ENCODE assay signal across 10 mouse cellular contexts in genomic region chr5:150431286-150431685, GRCm38 (mm10).
DNase-seq lines count a peak whose midpoint lies in the region; ATAC-seq lines count a peak whose summit lies in the region.
"Had no signal": no experiment of that assay in that cellular context is flagged by ENCODE, and none has a peak within 500 bp of the region (broad histone marks: within the 10 kb centered on the region; RNA-seq: fewer than 3 reads in every experiment).

No protein-coding gene starts in this region.

- H3K9ac ChIP-seq in kidney, embryonic 14.5 days (ENCODE audit: low read depth, low read length) = no peak overlapping the region

- H3K4me3 ChIP-seq in kidney, embryonic 14.5 days (ENCODE audit: low read length) = no peak overlapping the region

- intact Hi-C loops in gastrocnemius, postnatal 36 days (cut with DNase I) = no loop called here

- peaks cover 5% of the 10 kb centered on the region; the same call in 1 of the 2 replicates for H3K9me3 ChIP-seq in kidney, embryonic 14.5 days (ENCODE audit: control insufficient read depth, low read length)

- DNase-seq in CD4-positive, CD25-positive, alpha-beta regulatory T cell, adult 2 months (ENCODE audit: low read depth, low spot score) = peak; percentile 57
- peak; percentile 51 to 57 for DNase-seq in kidney, postnatal 4 days
- DNase-seq in NIH3T3 (ENCODE audit: low read depth) = peak; percentile 17
- DNase-seq in natural killer cell, adult 2 months (ENCODE audit: low spot score in 2 of 2) = peak; percentile 3 to 43
- DNase-seq in urinary bladder, postnatal 10 days (ENCODE audit: low spot score) = no peak
- DNase-seq in gastrocnemius, postnatal 36 days = no peak
- DNase-seq: gastrocnemius, postnatal 25 days had no signal

- WGBS in kidney, embryonic 14.5 days = 95% methylated on average over 7 of the region's 7 CpGs

- no peaks in the 10 kb centered on the region for H3K4me1 ChIP-seq in kidney, embryonic 14.5 days (ENCODE audit: control insufficient read depth, insufficient read depth, low read length)

- H3K27ac ChIP-seq in kidney, embryonic 14.5 days (ENCODE audit: low read depth, low read length) = no peak overlapping the region

- no peaks in the 10 kb centered on the region for H3K27me3 ChIP-seq in kidney, embryonic 14.5 days (ENCODE audit: control insufficient read depth, insufficient read depth, low read length)

- ATAC-seq in CD4-positive, CD25-positive, alpha-beta regulatory T cell, adult 4 months = no peak
- no peak for ATAC-seq in kidney, embryonic 14.5 days (ENCODE audit: low FRiP score, low TSS enrichment)
- ATAC-seq: midbrain, embryonic 16.5 days had no signal

- H3K4me2 ChIP-seq in kidney, embryonic 14.5 days (replicated peaks; ENCODE audit: low read depth, low read length) = no peak overlapping the region

- no peaks in the 10 kb centered on the region; the same call in 1 of the 2 replicates for H3K36me3 ChIP-seq in kidney, embryonic 14.5 days (ENCODE audit: control insufficient read depth, insufficient read depth, low read length)

Comparison
In these comparisons a context has a peak if more than half of its experiments do, and no peak if none do; other contexts are left out.
1. DNase-seq: peak in CD4-positive, CD25-positive, alpha-beta regulatory T cell, adult 2 months (single experiment), kidney, postnatal 4 days (2 of 2), NIH3T3 (single experiment) and natural killer cell, adult 2 months (2 of 2); none in urinary bladder, postnatal 10 days (single experiment) and gastrocnemius, postnatal 36 days (0 of 2).